ENCODE assay signal across 24 mouse cellular contexts in the genomic region with DNA sequence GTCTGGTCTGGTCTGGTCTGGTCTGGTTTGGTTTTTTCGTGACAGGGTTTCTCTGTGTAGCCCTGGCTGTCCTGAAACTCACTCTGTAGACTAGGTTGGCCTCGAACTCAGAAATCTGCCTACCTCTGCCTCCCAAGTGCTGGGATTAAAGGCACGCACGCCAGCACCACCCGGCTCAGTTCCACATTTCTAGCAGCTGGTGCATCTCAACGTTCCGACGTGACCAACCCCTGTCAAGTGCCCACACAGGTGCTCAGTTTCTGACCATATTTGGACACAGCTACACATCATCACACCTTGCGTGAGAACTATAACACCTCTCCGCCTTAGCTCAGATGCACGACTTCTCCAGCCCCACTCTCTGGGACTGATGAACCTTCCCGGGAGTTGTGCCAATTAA.
"Had no signal": no experiment of that assay in that cellular context is flagged by ENCODE, and none has a peak within 500 bp of the region (broad histone marks: within the 10 kb centered on the region; RNA-seq: fewer than 3 reads in every experiment).

No protein-coding gene starts in this region.

- H3K27me3 ChIP-seq: heart, embryonic 13.5 days; heart, embryonic 15.5 days; hindbrain, embryonic 13.5 days; hindbrain, embryonic 15.5 days; kidney, embryonic 15.5 days; limb, embryonic 13.5 days; limb, embryonic 15.5 days had no signal

- H3K4me3 ChIP-seq: heart, embryonic 13.5 days; heart, embryonic 15.5 days; hindbrain, embryonic 13.5 days; hindbrain, embryonic 15.5 days; kidney, embryonic 15.5 days; limb, embryonic 13.5 days; limb, embryonic 15.5 days had no signal

- ATAC-seq: hindbrain, postnatal 0 days; intestine, embryonic 16.5 days had no signal

- H3K36me3 ChIP-seq: heart, embryonic 13.5 days; heart, embryonic 15.5 days; hindbrain, embryonic 13.5 days; hindbrain, embryonic 15.5 days; kidney, embryonic 15.5 days; limb, embryonic 13.5 days; limb, embryonic 15.5 days had no signal

- H3K4me2 ChIP-seq: heart, embryonic 11.5 days; heart, embryonic 13.5 days; heart, embryonic 15.5 days; hindbrain, embryonic 13.5 days; hindbrain, embryonic 15.5 days; kidney, embryonic 15.5 days; limb, embryonic 13.5 days; limb, embryonic 15.5 days had no signal

- H3K27ac ChIP-seq: heart, embryonic 13.5 days; heart, embryonic 15.5 days; hindbrain, embryonic 13.5 days; hindbrain, embryonic 15.5 days; hindbrain, postnatal 0 days; kidney, embryonic 15.5 days; kidney, postnatal 0 days; limb, embryonic 13.5 days; limb, embryonic 15.5 days had no signal

- DNase-seq: gastrocnemius, postnatal 14 days; gastrocnemius, postnatal 36 days; heart, adult 18-20 months; heart, postnatal 14 days; heart, postnatal 36 days; kidney, adult 11 months; kidney, adult 2 months; kidney, adult 9 months; kidney, postnatal 14 days; kidney, postnatal 36 days; layer of hippocampus, adult 9-11 months; layer of hippocampus, postnatal 36 days; left cerebral cortex, postnatal 4 days had no signal

- H3K9me3 ChIP-seq: heart, embryonic 13.5 days; heart, embryonic 15.5 days; hindbrain, embryonic 13.5 days; hindbrain, embryonic 15.5 days; kidney, embryonic 15.5 days; limb, embryonic 15.5 days had no signal

- H3K4me1 ChIP-seq: heart, embryonic 13.5 days; heart, embryonic 15.5 days; hindbrain, embryonic 13.5 days; hindbrain, embryonic 15.5 days; kidney, embryonic 15.5 days; limb, embryonic 13.5 days; limb, embryonic 15.5 days had no signal

- H3K9ac ChIP-seq: heart, embryonic 13.5 days; heart, embryonic 15.5 days; hindbrain, embryonic 13.5 days; hindbrain, embryonic 15.5 days; kidney, embryonic 15.5 days; limb, embryonic 13.5 days; limb, embryonic 15.5 days had no signal
